Mouse (Mus musculus) G1E (cell line): ENCODE results near the gene Mafg. TPM values are rescaled to one million over a fixed set of nuclear protein-coding genes. Genes with fewer than 3 reads are reported as not detected.
A peak's percentile ranks its signal among the peaks of the same experiment; 100 is the strongest.

Source experiments
- ATAC-seq: 2 replicates; pipeline ENCODE4 v1.8.0; 2016; ENCODE audit warnings: mild to moderate bottlenecking; ENCODE audit not compliant: insufficient number of reproducible peaks, poor library complexity, low FRiP score, severe bottlenecking; ENCODE audit errors: extremely low read depth
- DNase-seq: peaks from one replicate; pipeline ENCODE4 v3.0.0; 2012; ENCODE audit warnings: low spot score
- H3K27me3 ChIP-seq: 2 replicates; pipeline ENCODE4 v1.6.1; 2012; ENCODE audit warnings: mild to moderate bottlenecking, low read length, inconsistent platforms; ENCODE audit not compliant: insufficient read depth
- H3K36me3 ChIP-seq: replicated peaks from 2 replicates; pipeline ENCODE3; 2012; ENCODE audit warnings: mild to moderate bottlenecking, inconsistent platforms
- H3K4me1 ChIP-seq: 2 replicates; pipeline ENCODE4 v1.6.1; 2012; ENCODE audit warnings: low read depth, low read length, inconsistent platforms, mixed read lengths; ENCODE audit not compliant: insufficient read depth
- H3K4me3 ChIP-seq: 2 replicates; pipeline ENCODE4 v1.5.1; 2012; ENCODE audit warnings: low read depth, mild to moderate bottlenecking, inconsistent platforms, low read length, moderate library complexity, mixed read lengths
- H3K9me3 ChIP-seq: replicated peaks from 2 replicates; pipeline ENCODE4 v1.6.1; 2012; ENCODE audit warnings: inconsistent platforms
- CTCF ChIP-seq: IDR thresholded peaks from 2 replicates; pipeline ENCODE4 v1.5.1; 2012; ENCODE audit warnings: low read depth, low read length, inconsistent platforms, mixed read lengths
- GATA1 ChIP-seq: IDR thresholded peaks from 2 replicates; pipeline ENCODE4 v1.6.1; 2012; ENCODE audit warnings: borderline replicate concordance, low read length, inconsistent platforms, mixed read lengths
- GATA2 ChIP-seq: IDR thresholded peaks from 2 replicates; pipeline ENCODE4 v1.6.1; 2012; ENCODE audit warnings: low read depth, low read length, inconsistent platforms, borderline replicate concordance
- POLR2AphosphoS5 ChIP-seq: IDR thresholded peaks from 2 replicates; pipeline ENCODE4 v1.6.1; 2012; ENCODE audit warnings: low read depth, low read length, inconsistent platforms; ENCODE audit not compliant: insufficient replicate concordance
- TAL1 ChIP-seq: conservative IDR thresholded peaks from 2 replicates; pipeline ENCODE4 v1.6.1; 2012; ENCODE audit warnings: low read depth, low read length, inconsistent platforms, mixed read lengths
- polyA plus RNA-seq: library from polyadenylated mRNA; stranded (reverse); fragments of >175 nt; gene quantifications from 2 replicates; pipeline ENCODE4 v1.2.3, GENCODE M21; 2012
- total RNA-seq, 2 experiments: library from RNA; stranded (forward) in 1 of 2; stranded (reverse) in 1 of 2; fragments of 200-1000 nt in 1 of 2; fragments of >200 nt in 1 of 2; fragmentation: Nextera tagmentation in 1 of 2; gene quantifications; 2 replicates each; pipeline ENCODE4 v1.2.3; 2014 to 2017

Mafg gene
- total and polyA plus RNA-seq, 3 experiments, result 17.5 to 38.9 (median 21.9) TPM

DNA sequence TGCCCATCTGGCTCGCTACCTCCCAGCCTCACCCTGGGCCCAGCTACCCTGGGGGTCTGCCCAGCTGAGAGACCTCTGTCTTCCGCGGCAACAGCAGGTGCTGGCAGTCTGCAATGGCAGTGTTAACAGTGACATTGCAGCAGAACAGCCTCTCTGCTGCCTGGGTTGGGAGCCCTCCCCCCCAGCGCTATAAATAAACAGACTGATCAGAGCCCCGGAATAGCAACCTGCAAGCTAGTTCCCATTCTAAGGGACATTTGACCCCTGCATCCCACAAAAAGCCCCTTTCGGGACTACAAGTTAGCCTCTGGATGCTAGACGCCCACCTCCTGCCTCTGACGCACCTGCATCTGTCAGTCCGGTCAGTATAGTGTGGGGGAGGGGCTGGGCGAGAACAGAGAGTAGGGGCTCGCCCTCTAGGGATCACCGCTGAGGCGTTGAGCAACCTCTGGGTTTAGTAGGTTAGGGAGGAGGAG is 14.6 kb upstream of the Mafg start, which contains the start of gene Myadml2:
Myadml2 (minus strand) TSS at position 158 of the 476 bp plus-strand sequence.
- DNase-seq (no peak), ATAC-seq (no peak)
- no peak for TF ChIP-seq POLR2AphosphoS5
- TF ChIP-seq TAL1, result no peak
- TF ChIP-seq GATA2, result no peak
- TF ChIP-seq CTCF, result no peak
- TF ChIP-seq GATA1, result no peak
- Histone ChIP-seq H3K27me3 (peaks cover 32% of the 10 kb centered on the region), H3K36me3 (no peaks in the 10 kb centered on the region), H3K4me1 (peaks cover 29% of the 10 kb centered on the region), H3K9me3 (no peaks in the 10 kb centered on the region), H3K4me3 (peak within 1 kb of the TSS; percentile 54; the same call in 1 of the 2 replicates)

DNA sequence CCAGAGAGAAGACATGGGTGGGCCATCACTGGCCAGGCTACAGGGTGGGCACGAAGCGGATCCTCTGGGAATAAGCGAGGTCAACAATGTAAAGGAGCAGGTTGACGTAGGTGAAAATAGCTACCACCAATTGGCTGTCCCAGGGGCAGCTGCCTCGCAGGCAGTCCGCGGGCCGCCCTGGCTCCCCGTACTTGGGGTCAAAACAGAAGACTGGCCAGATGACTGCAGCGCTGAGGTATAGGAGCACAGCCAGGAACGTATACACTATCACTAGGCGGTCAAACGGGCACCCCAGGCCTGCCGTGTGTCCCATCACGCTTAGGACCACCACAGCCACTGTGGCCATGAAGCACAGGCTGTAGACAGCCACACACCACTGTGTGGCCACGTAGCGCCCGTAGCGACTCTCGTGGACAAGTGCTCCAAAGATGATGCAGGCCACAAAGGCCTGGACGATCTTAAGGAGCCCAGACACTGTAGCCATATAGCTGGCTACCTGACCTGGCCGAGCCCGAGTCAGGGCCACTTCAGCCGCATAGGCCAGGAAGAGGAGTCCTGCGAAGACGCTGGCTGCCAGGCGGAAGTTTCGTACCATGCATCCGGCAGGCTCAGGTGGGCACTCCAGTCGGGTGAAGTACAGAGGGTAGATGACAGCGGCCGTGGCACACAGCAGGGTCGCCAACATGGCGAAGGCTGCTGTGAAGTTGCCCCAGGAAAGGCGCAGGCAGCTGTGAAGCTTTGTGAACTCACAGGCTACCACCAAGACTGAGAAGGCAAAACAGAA is 13.8 kb upstream of the Mafg start:
- DNase-seq (no peak), ATAC-seq (no peak)
- Histone ChIP-seq H3K9me3 (no peaks in the 10 kb centered on the region), H3K4me3 (no peak overlapping the region; the same call in 1 of the 2 replicates), H3K36me3 (no peaks in the 10 kb centered on the region), H3K27me3 (peaks cover 39% of the 10 kb centered on the region), H3K4me1 (peaks cover 37% of the 10 kb centered on the region)
- TF ChIP-seq GATA1, result no peak
- no peak for TF ChIP-seq CTCF
- no peak for TF ChIP-seq TAL1
- no peak for TF ChIP-seq POLR2AphosphoS5
- no peak for TF ChIP-seq GATA2

DNA sequence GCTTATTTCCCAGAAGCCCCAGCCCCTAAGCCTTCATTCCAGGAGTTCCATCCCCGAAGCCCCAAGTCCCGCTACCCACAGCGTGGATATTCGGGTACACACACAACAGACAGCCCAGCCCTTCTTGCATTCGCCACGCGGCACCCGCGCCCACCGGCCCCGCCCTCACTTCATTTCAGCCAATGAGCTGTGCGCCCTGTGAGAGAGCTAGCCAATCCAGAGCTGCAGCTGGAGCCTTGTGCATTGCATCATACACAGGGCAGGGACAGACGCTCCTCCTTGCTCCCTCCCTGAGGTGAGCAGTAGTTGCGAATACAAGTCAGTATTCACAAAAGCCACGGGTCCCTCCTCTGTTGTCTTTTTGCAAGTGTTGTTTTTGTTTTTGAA is 10.2 kb upstream of the Mafg start, which contains the start of gene Pycr1:
Pycr1 (minus strand) TSS at position 169 of the 387 bp plus-strand sequence.
- TF ChIP-seq GATA1, result no peak
- H3K4me1 ChIP-seq, result peaks cover 45% of the 10 kb centered on the region
- peaks cover 37% of the 10 kb centered on the region for H3K27me3 ChIP-seq
- H3K9me3 ChIP-seq, result no peaks in the 10 kb centered on the region
- DNase-seq (peak; percentile 97), ATAC-seq (peak; percentile 100)
- H3K36me3 ChIP-seq, result peaks cover 19% of the 10 kb centered on the region
- H3K4me3 ChIP-seq, result peak within 1 kb of the TSS; percentile 70

DNA sequence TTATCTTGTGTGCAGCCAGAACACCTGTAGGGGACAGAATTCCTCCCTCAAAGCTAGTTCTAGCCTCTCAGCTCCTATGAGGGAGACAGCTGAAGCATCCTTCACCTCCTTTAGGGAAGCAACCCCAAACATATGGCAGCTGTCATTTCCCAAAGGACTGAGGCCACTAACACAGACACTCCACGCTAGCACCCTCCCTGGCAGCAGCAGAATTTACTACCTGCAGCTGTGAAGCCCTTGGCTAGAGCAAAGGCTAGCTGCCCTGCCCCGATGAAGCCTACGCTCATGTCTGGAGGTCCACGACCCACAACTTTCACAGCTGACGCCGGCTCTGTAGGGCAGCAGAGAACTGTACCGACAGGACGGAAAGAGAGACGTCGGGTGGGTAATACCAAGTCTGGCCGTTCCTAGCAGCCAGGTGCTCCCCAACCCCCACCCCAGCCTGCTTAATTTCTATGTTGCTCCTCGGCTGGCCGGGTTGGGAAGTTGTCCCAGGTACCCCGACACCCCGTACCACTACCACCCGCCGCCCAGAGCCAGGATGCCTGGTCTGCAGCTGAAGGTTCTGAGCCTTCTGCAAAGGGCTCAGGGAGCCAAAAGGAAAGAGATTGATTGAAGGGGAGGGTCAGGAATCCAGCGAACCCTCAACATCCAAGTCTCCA is 9.7 kb upstream of the Mafg start:
- DNase-seq (peak; percentile 40), ATAC-seq (no peak)
- TF ChIP-seq CTCF, result no peak
- TF ChIP-seq GATA1, result no peak
- TF ChIP-seq TAL1, result no peak
- TF ChIP-seq GATA2, result no peak
- no peak for TF ChIP-seq POLR2AphosphoS5
- Histone ChIP-seq H3K36me3 (peaks cover 19% of the 10 kb centered on the region), H3K4me3 (peak overlapping the region; percentile 70), H3K4me1 (peaks cover 42% of the 10 kb centered on the region), H3K9me3 (no peaks in the 10 kb centered on the region), H3K27me3 (peaks cover 35% of the 10 kb centered on the region)

DNA sequence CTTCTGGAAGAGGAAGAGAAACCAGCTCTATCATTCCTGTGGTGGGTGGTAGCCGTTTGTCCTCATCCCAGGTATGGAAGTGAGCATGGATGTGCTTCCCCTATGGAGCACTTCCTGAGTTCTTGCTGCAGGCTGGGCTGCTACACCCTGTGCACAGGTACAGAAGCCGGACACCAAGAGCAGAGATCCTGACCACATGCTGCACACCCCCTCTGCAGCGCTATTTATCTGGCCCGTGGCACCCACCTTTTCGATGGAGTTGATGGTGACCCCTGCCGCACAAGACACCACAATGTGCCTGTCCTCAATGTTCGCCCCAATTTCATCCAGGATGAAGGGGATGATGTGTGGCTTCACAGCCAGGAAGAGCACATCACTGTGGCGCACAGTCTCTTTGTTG is 8.5 kb upstream of the Mafg start:
- DNase-seq (no peak), ATAC-seq (no peak)
- H3K4me1 ChIP-seq, result peaks cover 32% of the 10 kb centered on the region
- no peak overlapping the region for H3K4me3 ChIP-seq
- TF ChIP-seq CTCF, result no peak
- TF ChIP-seq GATA1, result no peak
- no peak for TF ChIP-seq POLR2AphosphoS5
- no peak for TF ChIP-seq TAL1
- no peak for TF ChIP-seq GATA2
- H3K27me3 ChIP-seq, result peaks cover 23% of the 10 kb centered on the region
- H3K9me3 ChIP-seq, result no peaks in the 10 kb centered on the region
- peaks cover 27% of the 10 kb centered on the region for H3K36me3 ChIP-seq

DNA sequence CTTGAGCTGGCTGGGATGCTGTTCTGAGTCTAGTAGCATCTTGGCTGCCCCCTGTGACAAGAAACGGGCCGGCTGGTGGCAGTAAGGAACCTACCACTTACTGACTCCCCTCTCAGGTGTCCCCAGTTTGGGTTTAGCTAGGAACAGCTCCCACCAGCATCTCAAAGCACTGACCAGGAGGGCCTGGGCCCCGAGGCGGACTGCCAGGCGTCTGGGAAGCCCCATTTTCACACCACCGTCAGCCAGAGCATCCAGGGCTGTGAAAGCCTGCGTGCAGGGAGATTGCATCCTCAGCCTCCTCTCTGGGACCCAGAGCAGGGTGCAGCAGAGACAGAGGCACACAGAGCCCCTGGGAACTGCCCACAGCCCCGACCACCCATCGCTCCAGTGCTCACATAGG is 7.9 kb upstream of the Mafg start:
- TF ChIP-seq TAL1, result no peak
- no peak for TF ChIP-seq GATA2
- TF ChIP-seq GATA1, result no peak
- TF ChIP-seq CTCF, result no peak
- TF ChIP-seq POLR2AphosphoS5, result no peak
- ATAC-seq (no peak), DNase-seq (no peak)
- H3K27me3 ChIP-seq, result peaks cover 20% of the 10 kb centered on the region; the same call in 1 of the 2 replicates
- peaks cover 28% of the 10 kb centered on the region for H3K36me3 ChIP-seq
- no peaks in the 10 kb centered on the region for H3K9me3 ChIP-seq
- peaks cover 30% of the 10 kb centered on the region for H3K4me1 ChIP-seq
- H3K4me3 ChIP-seq, result no peak overlapping the region
